Mouse (Mus musculus): Measurements from ENCODE around the gene Ncbp3. TPM values are rescaled to one million over a fixed set of nuclear protein-coding genes. Genes with fewer than 3 reads are reported as not detected.

Gene Ncbp3
- polyA plus RNA-seq, 1 experiment from 2014 or later, result 11.5 TPM

- no peak for ATAC-seq (replicated peaks; ENCODE audit: extremely low read depth, insufficient read depth, low FRiP score)
- H3K9me3 ChIP-seq (replicated peaks; ENCODE audit: control insufficient read depth, low read length), result no peaks in the 10 kb centered on the region
- H3K9ac ChIP-seq (ENCODE audit: low read length), result no peak overlapping the region
- H3K4me2 ChIP-seq (ENCODE audit: low read depth, low read length), result no peak overlapping the region
- 38% methylated on average over 6 of the region's 6 CpGs for WGBS
- H3K27ac ChIP-seq (ENCODE audit: low read length), result no peak overlapping the region
- H3K36me3 ChIP-seq (ENCODE audit: control insufficient read depth, insufficient read depth), result no peaks in the 10 kb centered on the region
- no peaks in the 10 kb centered on the region for H3K27me3 ChIP-seq (ENCODE audit: control insufficient read depth, insufficient read depth, low read length)
- no peak overlapping the region for H3K4me3 ChIP-seq (ENCODE audit: low read length)
- H3K4me1 ChIP-seq (ENCODE audit: control insufficient read depth, insufficient read depth, low read length), result peaks cover 14% of the 10 kb centered on the region
These were observed 3.3 kb upstream of the Ncbp3 start for GRCm38 (mm10) chr11:73044229-73044755.

- no peaks in the 10 kb centered on the region for H3K36me3 ChIP-seq (ENCODE audit: control insufficient read depth, insufficient read depth)
- H3K9me3 ChIP-seq (replicated peaks; ENCODE audit: control insufficient read depth, low read length), result no peaks in the 10 kb centered on the region
- peaks cover 16% of the 10 kb centered on the region for H3K4me1 ChIP-seq (ENCODE audit: control insufficient read depth, insufficient read depth, low read length)
- H3K4me2 ChIP-seq (ENCODE audit: low read depth, low read length), result no peak overlapping the region
- H3K4me3 ChIP-seq (ENCODE audit: low read length), result no peak overlapping the region
- ATAC-seq (replicated peaks; ENCODE audit: extremely low read depth, insufficient read depth, low FRiP score), result no peak
- H3K27me3 ChIP-seq (ENCODE audit: control insufficient read depth, insufficient read depth, low read length), result no peaks in the 10 kb centered on the region
- no peak overlapping the region for H3K9ac ChIP-seq (ENCODE audit: low read length)
- WGBS, result 64% methylated on average over 4 of the region's 4 CpGs
- H3K27ac ChIP-seq (ENCODE audit: low read length), result no peak overlapping the region
These were observed 2.8 kb upstream of the Ncbp3 start for GRCm38 (mm10) chr11:73044789-73045188.

DNA sequence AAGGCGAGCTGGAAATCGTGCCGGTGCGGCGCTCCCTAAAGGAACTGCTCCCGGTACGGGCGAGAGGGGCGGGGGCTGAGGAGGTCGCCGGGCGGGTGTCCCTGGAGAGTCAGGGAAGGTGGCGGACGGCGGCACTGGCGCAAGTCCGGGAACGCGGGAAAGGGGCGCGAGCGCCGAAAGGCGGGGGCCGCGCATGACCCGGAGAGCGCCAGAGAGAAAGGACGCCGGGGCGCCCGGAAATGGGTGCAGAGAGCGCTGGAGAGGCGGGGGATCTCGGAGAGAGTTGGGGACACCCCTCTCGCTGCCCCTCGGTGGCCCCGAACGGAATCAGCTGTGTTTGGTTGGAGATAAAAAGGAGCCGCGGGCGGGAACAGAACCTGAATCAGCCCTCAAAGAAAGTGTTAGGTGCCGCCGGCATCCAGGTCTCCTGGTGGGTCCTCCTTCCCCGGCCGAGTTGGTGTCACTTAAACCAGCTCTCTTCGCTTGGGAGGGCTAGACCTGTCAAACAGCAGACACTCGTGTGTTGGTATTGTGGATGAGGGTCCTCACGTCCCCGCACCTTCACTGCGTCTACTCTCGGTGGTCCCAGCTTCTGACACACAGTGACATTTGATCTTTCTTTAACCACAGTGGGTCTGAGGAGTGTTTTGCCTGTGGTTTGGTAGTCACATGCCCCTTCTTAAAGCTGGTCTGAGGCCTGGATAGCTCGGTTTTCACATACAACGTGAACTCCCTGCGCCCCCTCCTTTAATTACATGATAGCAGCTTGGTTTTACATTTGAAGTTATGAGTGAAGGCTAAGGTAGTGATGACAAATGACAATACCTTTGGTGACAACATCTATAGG is 670 bp downstream of the Ncbp3 start:
- ATAC-seq (replicated peaks; ENCODE audit: extremely low read depth, insufficient read depth, low FRiP score), result peak; percentile 74

DNA sequence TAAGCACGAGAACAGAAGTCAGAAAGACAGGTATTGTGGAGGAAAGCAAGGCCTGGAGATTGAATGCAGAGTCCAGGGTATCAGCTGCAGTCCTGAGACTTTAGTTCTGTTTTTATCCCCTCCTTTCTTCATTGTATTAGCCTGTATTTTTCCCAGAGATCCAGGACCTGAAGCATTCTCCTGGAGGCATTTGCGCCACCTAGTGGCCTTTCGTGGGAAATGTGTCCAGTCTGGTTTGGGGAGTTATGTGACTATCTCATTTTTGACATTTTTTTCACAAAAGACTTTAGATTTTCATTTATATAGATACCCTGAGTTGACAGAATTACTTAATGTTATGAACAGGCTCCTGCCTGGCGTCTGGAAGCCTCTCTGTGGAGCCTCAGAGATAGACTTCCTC is 1.8 kb downstream of the Ncbp3 start:
- H3K4me1 ChIP-seq (ENCODE audit: control insufficient read depth, insufficient read depth, low read length), result peaks cover 22% of the 10 kb centered on the region
- H3K36me3 ChIP-seq (ENCODE audit: control insufficient read depth, insufficient read depth), result peaks cover 26% of the 10 kb centered on the region
- WGBS, result 5% methylated on average over 4 of the region's 4 CpGs
- H3K4me3 ChIP-seq (ENCODE audit: low read length), result peak overlapping the region; percentile 90
- H3K9ac ChIP-seq (ENCODE audit: low read length), result peak overlapping the region; percentile 33; the same call in 1 of the 2 replicates
- H3K27me3 ChIP-seq (ENCODE audit: control insufficient read depth, insufficient read depth, low read length), result no peaks in the 10 kb centered on the region
- H3K27ac ChIP-seq (ENCODE audit: low read length), result peak overlapping the region; percentile 45
- no peak for ATAC-seq (replicated peaks; ENCODE audit: extremely low read depth, insufficient read depth, low FRiP score)
- no peaks in the 10 kb centered on the region for H3K9me3 ChIP-seq (replicated peaks; ENCODE audit: control insufficient read depth, low read length)
- peak overlapping the region; percentile 89 for H3K4me2 ChIP-seq (ENCODE audit: low read depth, low read length)

More for the DNA sequence above, 670 bp downstream of the Ncbp3 start:
- H3K9me3 ChIP-seq (replicated peaks; ENCODE audit: control insufficient read depth, low read length), result no peaks in the 10 kb centered on the region
- H3K27ac ChIP-seq (ENCODE audit: low read length), result peak overlapping the region; percentile 95
- no peaks in the 10 kb centered on the region for H3K27me3 ChIP-seq (ENCODE audit: control insufficient read depth, insufficient read depth, low read length)
- H3K9ac ChIP-seq (ENCODE audit: low read length), result peak overlapping the region; percentile 98
- H3K36me3 ChIP-seq (ENCODE audit: control insufficient read depth, insufficient read depth), result peaks cover 17% of the 10 kb centered on the region; the same call in 1 of the 2 replicates
- peak overlapping the region; percentile 89 for H3K4me2 ChIP-seq (ENCODE audit: low read depth, low read length)
- peak overlapping the region; percentile 90 for H3K4me3 ChIP-seq (ENCODE audit: low read length)
- H3K4me1 ChIP-seq (ENCODE audit: control insufficient read depth, insufficient read depth, low read length), result peaks cover 24% of the 10 kb centered on the region
- under 1% methylated on average over 55 of the region's 55 CpGs for WGBS

DNA sequence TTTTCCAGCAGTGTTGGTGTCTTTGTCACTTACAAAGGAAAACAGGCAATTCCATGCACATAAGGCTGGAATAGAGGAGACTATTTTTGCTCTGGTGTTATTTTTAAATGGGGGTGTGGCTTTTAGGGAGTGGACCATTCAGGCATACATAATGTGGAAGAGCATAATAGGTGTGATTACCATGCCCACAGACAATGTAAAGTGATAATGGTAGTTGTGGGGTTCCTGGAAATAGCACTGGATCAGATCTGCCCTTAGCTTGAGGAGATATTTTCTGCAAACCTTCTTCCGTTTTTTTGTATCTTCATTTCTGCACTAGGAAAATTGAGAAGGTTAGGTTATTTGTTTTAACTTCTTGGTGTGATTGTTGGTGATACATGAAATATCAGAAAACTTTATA is 5.2 kb downstream of the Ncbp3 start:
- no peak for ATAC-seq (replicated peaks; ENCODE audit: extremely low read depth, insufficient read depth, low FRiP score)
- Histone ChIP-seq H3K27me3 (ENCODE audit: control insufficient read depth, insufficient read depth, low read length) (no peaks in the 10 kb centered on the region), H3K9me3 (replicated peaks; ENCODE audit: control insufficient read depth, low read length) (no peaks in the 10 kb centered on the region), H3K9ac (ENCODE audit: low read length) (no peak overlapping the region), H3K4me3 (ENCODE audit: low read length) (no peak overlapping the region), H3K4me1 (ENCODE audit: control insufficient read depth, insufficient read depth, low read length) (peaks cover 22% of the 10 kb centered on the region), H3K4me2 (ENCODE audit: low read depth, low read length) (no peak overlapping the region), H3K27ac (ENCODE audit: low read length) (peak overlapping the region; percentile 11; the same call in 1 of the 2 replicates), H3K36me3 (ENCODE audit: control insufficient read depth, insufficient read depth) (peaks cover 41% of the 10 kb centered on the region)
- WGBS, result 69% methylated on average over 1 of the region's 1 CpGs

GRCm38 (mm10) chr11:73057701-73058100 is 10.1 kb downstream of the Ncbp3 start:
- no peak for ATAC-seq (replicated peaks; ENCODE audit: extremely low read depth, insufficient read depth, low FRiP score)
- no peaks in the 10 kb centered on the region for H3K27me3 ChIP-seq (ENCODE audit: control insufficient read depth, insufficient read depth, low read length)
- H3K4me2 ChIP-seq (ENCODE audit: low read depth, low read length), result no peak overlapping the region
- no peak overlapping the region for H3K9ac ChIP-seq (ENCODE audit: low read length)
- H3K4me1 ChIP-seq (ENCODE audit: control insufficient read depth, insufficient read depth, low read length), result peaks cover 7% of the 10 kb centered on the region
- 53% methylated on average over 5 of the region's 5 CpGs for WGBS
- H3K4me3 ChIP-seq (ENCODE audit: low read length), result no peak overlapping the region
- no peak overlapping the region for H3K27ac ChIP-seq (ENCODE audit: low read length)
- no peaks in the 10 kb centered on the region for H3K9me3 ChIP-seq (replicated peaks; ENCODE audit: control insufficient read depth, low read length)
- peaks cover 36% of the 10 kb centered on the region for H3K36me3 ChIP-seq (ENCODE audit: control insufficient read depth, insufficient read depth)

DNA sequence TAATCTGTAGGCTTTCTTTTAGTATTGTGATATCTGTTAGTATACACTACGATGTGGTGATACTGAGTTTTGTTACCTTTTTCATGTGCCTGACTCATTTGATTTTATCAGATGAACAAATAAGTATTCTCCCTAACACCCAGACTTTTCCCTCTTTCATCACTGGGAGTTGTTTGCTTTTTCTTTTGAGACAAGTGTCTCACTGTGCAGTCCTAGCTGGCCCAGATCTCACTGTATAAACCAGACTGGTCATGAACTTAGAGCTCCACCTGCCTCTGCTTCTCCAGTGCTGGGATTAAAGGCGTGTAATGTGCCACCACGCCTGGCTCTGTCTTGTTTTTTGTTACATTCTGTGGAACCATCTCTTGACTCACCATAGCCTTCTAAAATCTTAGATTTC is 12.0 kb downstream of the Ncbp3 start:
- peaks cover 5% of the 10 kb centered on the region for H3K4me1 ChIP-seq (ENCODE audit: control insufficient read depth, insufficient read depth, low read length)
- WGBS, result 86% methylated on average over 3 of the region's 3 CpGs
- H3K9me3 ChIP-seq (replicated peaks; ENCODE audit: control insufficient read depth, low read length), result no peaks in the 10 kb centered on the region
- no peak overlapping the region for H3K4me2 ChIP-seq (ENCODE audit: low read depth, low read length)
- H3K9ac ChIP-seq (ENCODE audit: low read length), result no peak overlapping the region
- no peaks in the 10 kb centered on the region for H3K27me3 ChIP-seq (ENCODE audit: control insufficient read depth, insufficient read depth, low read length)
- H3K4me3 ChIP-seq (ENCODE audit: low read length), result no peak overlapping the region
- no peak for ATAC-seq (replicated peaks; ENCODE audit: extremely low read depth, insufficient read depth, low FRiP score)
- peaks cover 25% of the 10 kb centered on the region for H3K36me3 ChIP-seq (ENCODE audit: control insufficient read depth, insufficient read depth)
- H3K27ac ChIP-seq (ENCODE audit: low read length), result no peak overlapping the region

- H3K27ac ChIP-seq (ENCODE audit: low read length), result peak overlapping the region; percentile 52
- H3K4me1 ChIP-seq (ENCODE audit: control insufficient read depth, insufficient read depth, low read length), result peaks cover 5% of the 10 kb centered on the region
- no peak overlapping the region for H3K4me3 ChIP-seq (ENCODE audit: low read length)
- no peaks in the 10 kb centered on the region for H3K27me3 ChIP-seq (ENCODE audit: control insufficient read depth, insufficient read depth, low read length)
- H3K9me3 ChIP-seq (replicated peaks; ENCODE audit: control insufficient read depth, low read length), result no peaks in the 10 kb centered on the region
- WGBS, result 60% methylated on average over 3 of the region's 3 CpGs
- no peak overlapping the region for H3K9ac ChIP-seq (ENCODE audit: low read length)
- peak; percentile 77; the same call in 1 of the 2 replicates for ATAC-seq (replicated peaks; ENCODE audit: extremely low read depth, insufficient read depth, low FRiP score)
- no peak overlapping the region for H3K4me2 ChIP-seq (ENCODE audit: low read depth, low read length)
- H3K36me3 ChIP-seq (ENCODE audit: control insufficient read depth, insufficient read depth), result peaks cover 26% of the 10 kb centered on the region
These were observed 13.8 kb downstream of the Ncbp3 start for GRCm38 (mm10) chr11:73061413-73061812.

GRCm38 (mm10) chr11:73071839-73072238 is 24.3 kb downstream of the Ncbp3 start:
- Histone ChIP-seq H3K9ac (ENCODE audit: low read length) (no peak overlapping the region), H3K27ac (ENCODE audit: low read length) (no peak overlapping the region), H3K27me3 (ENCODE audit: control insufficient read depth, insufficient read depth, low read length) (no peaks in the 10 kb centered on the region), H3K4me3 (ENCODE audit: low read length) (no peak overlapping the region), H3K36me3 (ENCODE audit: control insufficient read depth, insufficient read depth) (peaks cover 69% of the 10 kb centered on the region), H3K4me2 (ENCODE audit: low read depth, low read length) (no peak overlapping the region), H3K9me3 (replicated peaks; ENCODE audit: control insufficient read depth, low read length) (no peaks in the 10 kb centered on the region), H3K4me1 (ENCODE audit: control insufficient read depth, insufficient read depth, low read length) (no peaks in the 10 kb centered on the region)
- 78% methylated on average over 3 of the region's 3 CpGs for WGBS
- ATAC-seq (replicated peaks; ENCODE audit: extremely low read depth, insufficient read depth, low FRiP score), result no peak

Measured in heart, embryonic 16.5 days (tissue).